Mouse (Mus musculus) C2C12 (cell line): ENCODE measurements around the gene Pitpna.
A peak's percentile ranks its signal among the peaks of the same experiment; 100 is the strongest.

Experiments
- CTCF ChIP-seq: IDR thresholded peaks from one replicate; pipeline ENCODE4 v1.5.1; 2011; ENCODE audit not compliant: control insufficient read depth, insufficient read depth, insufficient read length
- MAX ChIP-seq: IDR thresholded peaks from one replicate; pipeline ENCODE4 v1.6.1; 2011; ENCODE audit warnings: mild to moderate bottlenecking, control low read depth
- MYOG ChIP-seq: IDR thresholded peaks from one replicate; pipeline ENCODE4 v1.6.1; 2011; ENCODE audit not compliant: control insufficient read depth, insufficient read length; ENCODE audit errors: extremely low read depth
- USF1 ChIP-seq: IDR thresholded peaks from one replicate; pipeline ENCODE4 v1.6.1; 2011; ENCODE audit warnings: low read depth, mild to moderate bottlenecking, control low read depth, moderate library complexity

- TF ChIP-seq CTCF: no peak
- TF ChIP-seq MAX: peak; percentile 70
- no peak for TF ChIP-seq USF1
- TF ChIP-seq MYOG: no peak
Measured at GRCm38 (mm10) chr11:75653781-75654470, 66.0 kb downstream of the Pitpna start.
